Mouse (Mus musculus) megakaryocyte, embryonic 14.5 days (primary cell): Measurements from ENCODE around the gene Hist1h4h. TPM values are rescaled to one million over a fixed set of nuclear protein-coding genes. Genes with fewer than 3 reads are reported as not detected.
"Not testable (repeated sequence)": the region's sequence is repeated elsewhere in the genome, so short reads cannot be mapped to it uniquely, and the experiment has no call there.

Source experiments
- H3K27me3 ChIP-seq: replicated peaks from 2 replicates; pipeline ENCODE3; 2012; ENCODE audit warnings: inconsistent platforms
- H3K36me3 ChIP-seq: replicated peaks from 2 replicates; pipeline ENCODE3; 2012; ENCODE audit warnings: low read length, inconsistent platforms, mixed read lengths
- H3K4me1 ChIP-seq: 2 replicates; pipeline ENCODE4 v1.6.1; 2012; ENCODE audit warnings: inconsistent platforms
- H3K4me3 ChIP-seq: replicated peaks from 2 replicates; pipeline ENCODE3; 2012; ENCODE audit warnings: moderate library complexity, mild to moderate bottlenecking, inconsistent platforms
- H3K9me3 ChIP-seq: 2 replicates; pipeline ENCODE4 v1.6.1; 2012; ENCODE audit warnings: inconsistent platforms
- FLI1 ChIP-seq: IDR thresholded peaks from 2 replicates; pipeline ENCODE4 v1.6.1; 2012; ENCODE audit warnings: low read length, inconsistent platforms, mixed read lengths
- GATA1 ChIP-seq: IDR thresholded peaks from 3 replicates; pipeline ENCODE4 v1.6.1; 2012; ENCODE audit warnings: mixed read lengths, low read length, inconsistent platforms, borderline replicate concordance
- polyA plus RNA-seq: library from polyadenylated mRNA; stranded (reverse); fragments of >175 nt; gene quantifications from 2 replicates; pipeline ENCODE4 v1.2.3, GENCODE M21; 2012; ENCODE audit warnings: low replicate concordance; ENCODE audit not compliant: insufficient read depth

Hist1h4h gene
- polyA plus RNA-seq, 1 experiment = 443 TPM

DNA sequence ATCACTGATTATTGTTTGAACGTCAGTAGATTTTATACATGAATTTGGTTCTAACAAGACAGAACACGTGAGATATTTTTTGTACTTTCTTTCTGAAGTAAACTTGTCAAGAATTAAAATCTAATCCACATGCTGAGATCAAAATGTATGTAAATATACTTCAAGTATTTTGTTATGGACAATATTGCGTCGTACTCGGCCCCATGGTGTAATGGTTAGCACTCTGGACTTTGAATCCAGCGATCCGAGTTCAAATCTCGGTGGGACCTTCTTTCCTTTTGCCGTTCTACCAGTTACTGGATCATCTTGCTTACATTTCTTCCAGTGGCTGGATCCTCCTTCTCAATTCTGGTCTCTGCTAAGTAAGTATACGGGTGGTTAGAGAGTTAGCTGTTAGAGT is 11.4 kb upstream of the Hist1h4h start:
- Histone ChIP-seq H3K4me1 (peaks cover 52% of the 10 kb centered on the region), H3K27me3 (no peaks in the 10 kb centered on the region), H3K4me3 (peak overlapping the region; percentile 89), H3K36me3 (no peaks in the 10 kb centered on the region), H3K9me3 (no peaks in the 10 kb centered on the region)
- TF ChIP-seq GATA1 = no peak
- TF ChIP-seq FLI1 = no peak

DNA sequence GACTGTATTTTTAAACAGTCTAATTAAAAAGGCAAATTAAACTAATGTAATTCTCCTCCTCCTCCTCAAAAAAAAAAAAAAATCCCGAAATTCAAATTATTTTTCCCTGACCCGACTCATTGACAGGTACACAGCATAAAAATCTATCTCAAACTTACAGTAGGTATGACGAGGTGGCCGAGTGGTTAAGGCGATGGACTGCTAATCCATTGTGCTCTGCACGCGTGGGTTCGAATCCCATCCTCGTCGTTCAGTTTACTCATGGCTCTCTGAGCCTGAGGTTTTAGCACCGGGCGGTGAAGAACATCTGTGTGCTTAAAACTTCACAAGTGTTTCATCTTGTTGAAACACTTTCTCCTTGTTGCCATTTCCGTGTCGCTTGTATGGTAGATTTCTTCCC is 9.1 kb upstream of the Hist1h4h start:
- H3K4me3 ChIP-seq = peak overlapping the region; percentile 80

DNA sequence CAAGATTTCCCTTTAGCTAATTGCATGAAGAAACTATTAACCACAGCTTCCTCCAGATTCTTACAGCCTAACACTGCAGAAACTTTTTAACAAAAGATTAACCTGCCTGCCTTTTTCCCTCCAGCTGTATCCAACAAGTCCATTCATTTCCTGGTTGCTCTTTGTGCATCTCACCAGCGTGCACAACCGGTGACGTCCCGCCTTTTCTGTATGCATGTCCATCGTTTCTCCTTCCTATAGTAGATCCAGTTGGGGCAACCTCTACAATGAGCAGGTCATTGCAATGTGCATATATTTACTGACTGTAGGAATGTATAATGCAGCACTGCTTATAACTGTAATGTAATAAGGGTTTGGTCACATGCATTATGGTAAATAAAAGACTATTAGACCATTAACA is 6.9 kb upstream of the Hist1h4h start:
- H3K27me3 ChIP-seq = no peaks in the 10 kb centered on the region
- H3K36me3 ChIP-seq = no peaks in the 10 kb centered on the region
- peaks cover 71% of the 10 kb centered on the region for H3K4me1 ChIP-seq
- TF ChIP-seq GATA1 (no peak), FLI1 (no peak)
- H3K9me3 ChIP-seq = no peaks in the 10 kb centered on the region
- peak overlapping the region; percentile 35 for H3K4me3 ChIP-seq

More for the DNA sequence above, 9.1 kb upstream of the Hist1h4h start:
- peaks cover 60% of the 10 kb centered on the region for H3K4me1 ChIP-seq
- H3K36me3 ChIP-seq = no peaks in the 10 kb centered on the region
- no peaks in the 10 kb centered on the region for H3K27me3 ChIP-seq
- no peaks in the 10 kb centered on the region for H3K9me3 ChIP-seq
- TF ChIP-seq FLI1 (no peak), GATA1 (no peak)

- no peak for TF ChIP-seq FLI1
- no peak for TF ChIP-seq GATA1
- H3K4me1 ChIP-seq = peaks cover 71% of the 10 kb centered on the region
- no peaks in the 10 kb centered on the region for H3K27me3 ChIP-seq
- H3K36me3 ChIP-seq = no peaks in the 10 kb centered on the region
- H3K9me3 ChIP-seq = no peaks in the 10 kb centered on the region
- peak overlapping the region; percentile 8 for H3K4me3 ChIP-seq
Measured at GRCm38 (mm10) chr13:23524654-23525053, 6.2 kb upstream of the Hist1h4h start.

DNA sequence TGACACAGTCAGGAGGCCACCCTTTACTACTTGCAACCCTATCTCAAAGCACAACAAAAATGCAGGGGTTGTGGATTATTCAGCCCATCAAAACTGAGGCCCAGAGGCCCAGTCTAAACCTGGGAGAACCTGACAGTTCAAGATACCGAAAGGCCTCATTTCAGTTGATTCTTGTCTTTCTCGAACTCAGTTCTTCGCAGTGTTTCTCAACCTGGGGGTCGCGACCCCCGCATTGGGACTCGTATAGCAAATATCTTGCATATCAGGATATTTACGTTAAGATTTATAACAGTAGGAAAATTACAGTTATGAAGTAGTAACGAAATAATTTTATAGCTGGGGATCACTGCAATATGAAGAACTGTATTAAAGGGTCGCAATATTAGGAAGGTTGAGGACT is 4.9 kb upstream of the Hist1h4h start:
- Histone ChIP-seq H3K36me3 (no peaks in the 10 kb centered on the region), H3K9me3 (no peaks in the 10 kb centered on the region), H3K4me1 (peaks cover 64% of the 10 kb centered on the region), H3K4me3 (peak overlapping the region; percentile 88), H3K27me3 (no peaks in the 10 kb centered on the region)
- TF ChIP-seq GATA1 = no peak
- TF ChIP-seq FLI1 = no peak

GRCm38 (mm10) chr13:23526312-23526711 is 4.5 kb upstream of the Hist1h4h start:
- H3K27me3 ChIP-seq = no peaks in the 10 kb centered on the region
- H3K4me1 ChIP-seq = peaks cover 62% of the 10 kb centered on the region
- H3K36me3 ChIP-seq = no peaks in the 10 kb centered on the region
- peak overlapping the region; percentile 88 for H3K4me3 ChIP-seq
- H3K9me3 ChIP-seq = no peaks in the 10 kb centered on the region
- TF ChIP-seq GATA1 = no peak
- TF ChIP-seq FLI1 = no peak

DNA sequence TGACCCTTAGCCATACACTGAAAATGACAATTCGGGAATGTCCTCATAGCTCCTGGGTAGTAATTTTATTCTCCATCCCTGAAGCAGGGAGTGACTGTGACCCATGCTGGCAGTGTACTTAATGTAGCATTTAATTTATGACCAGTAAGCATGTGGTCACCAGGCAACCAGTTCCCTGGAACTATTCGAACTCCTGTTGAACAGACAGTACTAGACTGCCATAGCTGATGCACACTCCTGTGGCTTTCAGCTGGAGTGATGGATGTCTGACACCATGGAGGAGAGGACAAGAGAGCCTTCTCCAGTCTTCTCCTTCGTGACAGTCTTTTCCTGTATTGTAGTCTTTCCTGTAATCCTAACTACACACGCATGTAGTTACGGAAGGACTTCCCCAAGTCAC is 1.8 kb upstream of the Hist1h4h start:
- no peak for TF ChIP-seq GATA1
- TF ChIP-seq FLI1 = no peak
- peaks cover 57% of the 10 kb centered on the region for H3K4me1 ChIP-seq
- no peak overlapping the region for H3K4me3 ChIP-seq
- H3K9me3 ChIP-seq = no peaks in the 10 kb centered on the region
- no peaks in the 10 kb centered on the region for H3K36me3 ChIP-seq
- H3K27me3 ChIP-seq = no peaks in the 10 kb centered on the region

DNA sequence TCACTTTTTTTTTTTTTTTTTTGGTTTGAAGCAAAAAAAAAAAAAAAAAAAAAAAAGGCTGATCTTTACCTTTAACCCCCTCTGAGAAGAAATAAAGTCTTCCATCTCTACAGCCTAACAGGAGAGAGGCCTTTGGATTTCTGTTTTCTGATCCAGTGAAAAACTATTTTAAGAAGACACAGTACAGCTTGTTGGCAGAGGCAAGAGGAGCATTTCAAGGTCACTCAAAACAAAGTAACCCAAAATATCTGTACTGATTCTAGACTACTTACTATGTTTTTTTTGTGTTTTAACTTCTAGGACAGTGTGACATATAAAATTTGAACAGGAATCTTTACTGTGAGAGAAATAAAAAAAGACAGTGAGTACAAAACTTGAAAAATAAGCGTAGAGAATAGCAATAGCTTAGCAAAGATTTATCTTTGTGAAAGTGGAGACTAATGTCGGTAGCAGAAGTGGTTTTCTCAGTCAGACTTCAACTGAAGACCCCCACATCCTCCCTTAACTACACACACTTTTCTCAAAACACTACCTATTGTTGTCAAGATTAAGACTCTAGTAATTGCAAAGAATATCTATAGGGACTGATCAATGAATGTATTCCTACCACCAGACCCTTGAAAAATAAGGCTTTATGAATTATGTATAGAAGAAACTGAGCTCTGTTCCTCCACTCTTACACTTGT is 1.2 kb upstream of the Hist1h4h start:
- Histone ChIP-seq H3K27me3 (no peaks in the 10 kb centered on the region), H3K4me1 (peaks cover 55% of the 10 kb centered on the region), H3K36me3 (no peaks in the 10 kb centered on the region), H3K9me3 (no peaks in the 10 kb centered on the region), H3K4me3 (peak overlapping the region; percentile 91)
- TF ChIP-seq GATA1 = no peak
- TF ChIP-seq FLI1 = no peak

GRCm38 (mm10) chr13:23530181-23530900 is 509 bp upstream of the Hist1h4h start:
- Histone ChIP-seq H3K4me3 (peak overlapping the region; percentile 91), H3K4me1 (peaks cover 56% of the 10 kb centered on the region), H3K9me3 (no peaks in the 10 kb centered on the region), H3K36me3 (no peaks in the 10 kb centered on the region), H3K27me3 (no peaks in the 10 kb centered on the region)
- TF ChIP-seq GATA1 = no peak
- TF ChIP-seq FLI1 = no peak

- Histone ChIP-seq H3K27me3 (no peaks in the 10 kb centered on the region), H3K9me3 (no peaks in the 10 kb centered on the region), H3K36me3 (no peaks in the 10 kb centered on the region), H3K4me3 (peak overlapping the region; percentile 91), H3K4me1 (peaks cover 52% of the 10 kb centered on the region)
- TF ChIP-seq GATA1 (no peak), FLI1 (no peak)
Measured at GRCm38 (mm10) chr13:23532262-23533075, 1.6 kb downstream of the Hist1h4h start.

- H3K4me1 ChIP-seq = peaks cover 59% of the 10 kb centered on the region
- H3K27me3 ChIP-seq, H3K36me3 ChIP-seq, H3K9me3 ChIP-seq: not testable (repeated sequence)
- H3K4me3 ChIP-seq = peak within 1 kb of the TSS; percentile 95
Measured at GRCm38 (mm10) chr13:23533560-23534367, 2.9 kb downstream of the Hist1h4h start, which contains the start of gene Hist1h2af. Gene Hist1h2af, plus strand, starts transcription at chr13:23533906.
